Mouse (Mus musculus) heart, embryonic 16.5 days (tissue): ENCODE measurements at regions not wholly inside any gene's neighbourhood (a gene's known extent, or its start where the extent isn't known, plus 50 kb on each side); places are given as distances from the start of the nearest gene placed in this dataset.

Experiments
- ATAC-seq: fragments of 200-750 bp; cut with Nextera tagmentation; replicated peaks from 2 replicates; pipeline ENCODE4 v1.8.0; 2017; ENCODE audit warnings: moderate number of reproducible peaks; ENCODE audit not compliant: insufficient read depth, low FRiP score; ENCODE audit errors: extremely low read depth
- H3K27ac ChIP-seq: fragments of 300-500 bp; sonication (generic); 2 replicates; pipeline ENCODE4 v1.5.1; 2014; ENCODE audit warnings: mild to moderate bottlenecking, low read length, control low read depth, moderate library complexity
- H3K27me3 ChIP-seq: fragments of 300-500 bp; sonication (generic); 2 replicates; pipeline ENCODE4 v1.6.1; 2014; ENCODE audit warnings: low read length, mixed read lengths; ENCODE audit not compliant: control insufficient read depth, insufficient read depth
- H3K36me3 ChIP-seq: fragments of 300-500 bp; sonication (generic); 2 replicates; pipeline ENCODE4 v1.6.1; 2014; ENCODE audit not compliant: control insufficient read depth, insufficient read depth
- H3K4me1 ChIP-seq: fragments of 300-500 bp; sonication (generic); 2 replicates; pipeline ENCODE4 v1.6.1; 2014; ENCODE audit warnings: low read length, mixed read lengths; ENCODE audit not compliant: control insufficient read depth, insufficient read depth
- H3K4me2 ChIP-seq: fragments of 300-500 bp; sonication (generic); 2 replicates; pipeline ENCODE4 v1.6.1; 2014; ENCODE audit warnings: low read depth, mild to moderate bottlenecking, control low read depth, low read length
- H3K4me3 ChIP-seq: fragments of 300-500 bp; sonication (generic); 2 replicates; pipeline ENCODE4 v1.5.1; 2014; ENCODE audit warnings: mild to moderate bottlenecking, control low read depth, low read length
- H3K9ac ChIP-seq: fragments of 300-500 bp; sonication (generic); 2 replicates; pipeline ENCODE4 v1.6.1; 2014; ENCODE audit warnings: low read length, control low read depth
- H3K9me3 ChIP-seq: fragments of 300-500 bp; sonication (generic); replicated peaks from 2 replicates; pipeline ENCODE4 v1.6.1; 2016; ENCODE audit warnings: low read length; ENCODE audit not compliant: control insufficient read depth
- WGBS: fragments of 180-500 bp; shearing (Covaris S2); extraction: QIAGEN DNeasy Blood & Tissue Kit; methylation state at CpG from one replicate; pipeline ENCODE4 v1.1.7; 2014; 5-methylcytosine and 5-hydroxymethylcytosine counted together

DNA sequence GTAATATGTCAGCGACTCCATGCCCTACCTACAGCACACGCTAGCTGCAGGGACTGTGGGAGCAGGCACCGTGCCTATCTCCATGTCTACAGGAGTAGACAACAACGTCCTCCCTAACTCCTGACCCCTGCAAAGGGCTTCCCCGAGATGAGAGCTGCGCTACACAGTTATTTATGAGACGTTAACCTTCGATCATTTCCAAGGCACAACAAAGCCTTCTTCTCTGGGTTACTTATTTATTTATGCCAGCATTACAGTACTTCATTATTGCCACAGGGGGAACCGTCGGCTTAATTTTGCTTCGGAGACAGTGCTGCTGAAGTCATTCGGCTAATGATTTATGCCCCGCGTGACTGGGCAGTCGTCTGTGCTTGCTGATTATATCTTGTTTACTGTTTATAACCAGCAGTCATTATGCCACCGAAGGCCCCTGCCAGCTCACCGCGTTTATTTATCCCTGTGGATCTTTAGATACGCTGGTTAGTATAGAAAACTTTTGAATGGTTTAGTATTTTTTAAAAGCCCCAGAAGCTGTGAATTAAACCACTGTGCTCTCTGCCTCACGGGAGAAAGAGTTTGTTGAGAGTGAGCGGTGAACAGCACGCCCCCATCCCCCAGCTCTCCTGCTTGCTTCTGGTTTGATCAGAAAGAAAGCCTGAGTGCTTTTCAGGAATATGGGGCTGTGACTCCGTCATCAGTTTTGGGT lies 65.5 kb upstream of the Lyplal1 start:
- Histone ChIP-seq H3K9ac (peak overlapping the region; percentile 10; the same call in 1 of the 2 replicates), H3K4me1 (no peaks in the 10 kb centered on the region), H3K27ac (no peak overlapping the region), H3K9me3 (no peaks in the 10 kb centered on the region), H3K36me3 (no peaks in the 10 kb centered on the region), H3K27me3 (no peaks in the 10 kb centered on the region), H3K4me2 (peak overlapping the region; percentile 44), H3K4me3 (no peak overlapping the region)
- 32% methylated on average over 23 of the region's 23 CpGs for WGBS
- ATAC-seq, result peak; percentile 52

DNA sequence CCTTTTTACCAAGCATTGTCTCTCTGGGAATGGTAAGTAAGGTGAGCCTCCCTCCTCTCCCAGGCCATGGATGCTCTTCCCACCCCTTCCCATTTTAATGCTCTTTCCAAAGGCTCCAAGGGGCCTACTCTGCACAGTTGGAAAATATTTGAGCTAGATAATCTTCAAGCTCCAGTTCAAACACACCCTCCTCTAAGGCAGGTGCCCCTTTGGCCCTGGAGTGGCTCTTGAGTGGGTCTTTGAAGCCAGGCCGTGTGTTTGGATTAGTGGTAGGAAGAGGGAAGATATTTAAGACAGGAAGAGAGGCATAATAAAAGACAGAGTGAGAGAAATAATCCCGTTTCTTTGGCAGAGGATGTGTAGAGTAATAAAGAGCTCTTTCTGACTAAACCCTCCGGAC lies 59.9 kb upstream of the Lyplal1 start:
- Histone ChIP-seq H3K4me1 (no peaks in the 10 kb centered on the region), H3K9ac (no peak overlapping the region), H3K9me3 (no peaks in the 10 kb centered on the region), H3K36me3 (no peaks in the 10 kb centered on the region), H3K4me2 (no peak overlapping the region), H3K27ac (no peak overlapping the region), H3K27me3 (no peaks in the 10 kb centered on the region), H3K4me3 (no peak overlapping the region)
- no peak for ATAC-seq
- 51% methylated on average over 3 of the region's 3 CpGs for WGBS

GRCm38 (mm10) chr1:186173472-186174014 lies 56.4 kb upstream of the Lyplal1 start:
- Histone ChIP-seq H3K36me3 (no peaks in the 10 kb centered on the region), H3K4me2 (no peak overlapping the region), H3K27ac (no peak overlapping the region), H3K9ac (no peak overlapping the region), H3K9me3 (no peaks in the 10 kb centered on the region), H3K4me1 (no peaks in the 10 kb centered on the region), H3K4me3 (no peak overlapping the region), H3K27me3 (no peaks in the 10 kb centered on the region)
- WGBS, result 46% methylated on average over 8 of the region's 8 CpGs
- no peak for ATAC-seq

DNA sequence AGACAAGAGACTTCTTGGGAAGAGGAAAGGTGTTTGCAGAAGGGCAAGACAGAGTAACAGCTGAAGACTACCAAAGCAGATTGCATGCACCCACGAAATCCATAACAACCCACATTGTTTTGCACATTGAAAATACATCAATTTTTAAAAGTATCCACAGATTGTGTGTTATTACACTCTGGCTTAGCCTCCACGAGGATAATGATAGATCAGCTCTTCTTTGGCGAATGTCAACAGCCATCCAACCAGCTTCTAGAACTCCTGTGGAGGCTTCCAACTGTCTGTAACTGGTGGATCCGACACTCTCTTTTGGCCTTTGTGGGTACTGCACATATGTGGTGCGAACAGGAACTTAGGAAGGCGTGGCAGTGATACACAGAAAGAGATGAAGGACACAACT lies 54.6 kb upstream of the Lyplal1 start:
- WGBS, result 82% methylated on average over 6 of the region's 6 CpGs

More for the DNA sequence above, 54.6 kb upstream of the Lyplal1 start:
- no peak overlapping the region for H3K9ac ChIP-seq
- no peaks in the 10 kb centered on the region for H3K4me1 ChIP-seq
- no peak overlapping the region for H3K4me3 ChIP-seq
- H3K9me3 ChIP-seq, result no peaks in the 10 kb centered on the region
- ATAC-seq, result no peak
- H3K36me3 ChIP-seq, result no peaks in the 10 kb centered on the region
- no peak overlapping the region for H3K4me2 ChIP-seq
- no peaks in the 10 kb centered on the region for H3K27me3 ChIP-seq
- H3K27ac ChIP-seq, result no peak overlapping the region
